Mouse (Mus musculus) gastrocnemius, adult 8-10 months (tissue): ENCODE measurements around the gene Prc1. TPM values are rescaled to one million over a fixed set of nuclear protein-coding genes. Genes with fewer than 3 reads are reported as not detected.
"Not testable (repeated sequence)": the region's sequence is repeated elsewhere in the genome, so short reads cannot be mapped to it uniquely, and the experiment has no call there.

ENCODE experiments used
- DNase-seq, 2 experiments: peaks; one replicate each; pipeline ENCODE4 v3.0.0; 2022; ENCODE audit warnings: low spot score in 2 of 2
- total RNA-seq, 4 experiments: library from RNA; stranded (reverse); gene quantifications; 2 replicates each; pipeline ENCODE4 v1.2.4; 2022

Prc1 gene
- total RNA-seq, 4 experiments from 2014 or later: 0.17 TPM; not detected in 3

GRCm38 (mm10) chr7:80284391-80284790 is 9.9 kb upstream of the Prc1 start:
- no peak for DNase-seq

GRCm38 (mm10) chr7:80285725-80286124 is 8.5 kb upstream of the Prc1 start:
- DNase-seq: no peak

GRCm38 (mm10) chr7:80287736-80288135 is 6.5 kb upstream of the Prc1 start:
- DNase-seq: no peak

- no peak for DNase-seq
Observed at GRCm38 (mm10) chr7:80294764-80295648, 756 bp downstream of the Prc1 start.

- DNase-seq: no peak
Observed at GRCm38 (mm10) chr7:80296462-80296861, 2.2 kb downstream of the Prc1 start.

GRCm38 (mm10) chr7:80297041-80297440 is 2.8 kb downstream of the Prc1 start:
- no peak for DNase-seq

- no peak for DNase-seq
Observed at GRCm38 (mm10) chr7:80298754-80299153, 4.5 kb downstream of the Prc1 start.

GRCm38 (mm10) chr7:80299568-80299967 is 5.3 kb downstream of the Prc1 start:
- no peak for DNase-seq

GRCm38 (mm10) chr7:80301522-80301921 is 7.3 kb downstream of the Prc1 start:
- DNase-seq: no peak

GRCm38 (mm10) chr7:80307766-80308165 is 13.5 kb downstream of the Prc1 start:
- no peak for DNase-seq

GRCm38 (mm10) chr7:80310771-80311170 is 16.5 kb downstream of the Prc1 start:
- DNase-seq: no peak

GRCm38 (mm10) chr7:80315733-80316132 is 21.5 kb downstream of the Prc1 start:
- DNase-seq: no peak

GRCm38 (mm10) chr7:80317439-80318115 is 23.3 kb downstream of the Prc1 start:
- no peak for DNase-seq

GRCm38 (mm10) chr7:80318670-80319069 is 24.4 kb downstream of the Prc1 start:
- no peak for DNase-seq

GRCm38 (mm10) chr7:80319846-80320496 is 25.7 kb downstream of the Prc1 start:
- no peak for DNase-seq

GRCm38 (mm10) chr7:80323336-80323735 is 29.1 kb downstream of the Prc1 start:
- no peak for DNase-seq

- peak; percentile 88 for DNase-seq
Observed at GRCm38 (mm10) chr7:80324043-80324815, 30.0 kb downstream of the Prc1 start, which contains the start of gene Rccd1. Gene Rccd1, minus strand, starts transcription at chr7:80324454.

GRCm38 (mm10) chr7:80324816-80325119 is 30.5 kb downstream of the Prc1 start:
- DNase-seq: not testable (repeated sequence)

GRCm38 (mm10) chr7:80325292-80325868 is 31.1 kb downstream of the Prc1 start:
- DNase-seq: no peak

- no peak for DNase-seq
Observed at GRCm38 (mm10) chr7:80326076-80326475, 31.8 kb downstream of the Prc1 start.

- DNase-seq: no peak
Observed at GRCm38 (mm10) chr7:80330278-80330677, 36.0 kb downstream of the Prc1 start.
